Mouse (Mus musculus): ENCODE results near the gene Fam189a1. TPM values are rescaled to one million over a fixed set of nuclear protein-coding genes. Genes with fewer than 3 reads are reported as not detected.

Gene Fam189a1
- total RNA-seq, 2 experiments from 2014 or later = not detected

GRCm38 (mm10) chr7:64850791-64851190 is 305.6 kb downstream of the Fam189a1 start:
- ATAC-seq (replicated peaks; ENCODE audit: low FRiP score, poor library complexity, severe bottlenecking) = no peak

GRCm38 (mm10) chr7:64847366-64847899 is 308.9 kb downstream of the Fam189a1 start:
- ATAC-seq (replicated peaks; ENCODE audit: low FRiP score, poor library complexity, severe bottlenecking) = no peak

GRCm38 (mm10) chr7:64846061-64846460 is 310.3 kb downstream of the Fam189a1 start:
- ATAC-seq (replicated peaks; ENCODE audit: low FRiP score, poor library complexity, severe bottlenecking) = no peak

GRCm38 (mm10) chr7:64840946-64841659 is 315.3 kb downstream of the Fam189a1 start:
- no peak for ATAC-seq (replicated peaks; ENCODE audit: low FRiP score, poor library complexity, severe bottlenecking)

- no peak for ATAC-seq (replicated peaks; ENCODE audit: low FRiP score, poor library complexity, severe bottlenecking)
Measured at GRCm38 (mm10) chr7:64840576-64840895, 315.8 kb downstream of the Fam189a1 start.

GRCm38 (mm10) chr7:64839801-64840575 is 316.4 kb downstream of the Fam189a1 start:
- no peak for ATAC-seq (replicated peaks; ENCODE audit: low FRiP score, poor library complexity, severe bottlenecking)

GRCm38 (mm10) chr7:64839281-64839680 is 317.1 kb downstream of the Fam189a1 start:
- no peak for ATAC-seq (replicated peaks; ENCODE audit: low FRiP score, poor library complexity, severe bottlenecking)

GRCm38 (mm10) chr7:64830214-64830995 is 326.0 kb downstream of the Fam189a1 start:
- no peak for ATAC-seq (replicated peaks; ENCODE audit: low FRiP score, poor library complexity, severe bottlenecking)

- no peak for ATAC-seq (replicated peaks; ENCODE audit: low FRiP score, poor library complexity, severe bottlenecking)
Measured at GRCm38 (mm10) chr7:64821081-64821480, 335.3 kb downstream of the Fam189a1 start.

GRCm38 (mm10) chr7:64819683-64820082 is 336.7 kb downstream of the Fam189a1 start:
- ATAC-seq (replicated peaks; ENCODE audit: low FRiP score, poor library complexity, severe bottlenecking) = no peak

GRCm38 (mm10) chr7:64808876-64809275 is 347.5 kb downstream of the Fam189a1 start:
- no peak for ATAC-seq (replicated peaks; ENCODE audit: low FRiP score, poor library complexity, severe bottlenecking)

- ATAC-seq (replicated peaks; ENCODE audit: low FRiP score, poor library complexity, severe bottlenecking) = no peak
Measured at GRCm38 (mm10) chr7:64805100-64805499, 351.3 kb downstream of the Fam189a1 start.

- no peak for ATAC-seq (replicated peaks; ENCODE audit: low FRiP score, poor library complexity, severe bottlenecking)
Measured at GRCm38 (mm10) chr7:64795554-64795953, 360.8 kb downstream of the Fam189a1 start.

- no peak for ATAC-seq (replicated peaks; ENCODE audit: low FRiP score, poor library complexity, severe bottlenecking)
Measured at GRCm38 (mm10) chr7:64792031-64792430, 364.3 kb downstream of the Fam189a1 start.

- ATAC-seq (replicated peaks; ENCODE audit: low FRiP score, poor library complexity, severe bottlenecking) = no peak
Measured at GRCm38 (mm10) chr7:64791145-64791544, 365.2 kb downstream of the Fam189a1 start.

- no peak for ATAC-seq (replicated peaks; ENCODE audit: low FRiP score, poor library complexity, severe bottlenecking)
Measured at GRCm38 (mm10) chr7:64785040-64785439, 371.3 kb downstream of the Fam189a1 start.

- no peak for ATAC-seq (replicated peaks; ENCODE audit: low FRiP score, poor library complexity, severe bottlenecking)
Measured at GRCm38 (mm10) chr7:64779501-64779900, 376.9 kb downstream of the Fam189a1 start.

- ATAC-seq (replicated peaks; ENCODE audit: low FRiP score, poor library complexity, severe bottlenecking) = no peak
Measured at GRCm38 (mm10) chr7:64776708-64777489, 379.5 kb downstream of the Fam189a1 start.

- ATAC-seq (replicated peaks; ENCODE audit: low FRiP score, poor library complexity, severe bottlenecking) = no peak
Measured at GRCm38 (mm10) chr7:64773465-64773864, 382.9 kb downstream of the Fam189a1 start.

Measured in erythroblast, adult 5-6 weeks (primary cell).